Mouse (Mus musculus) E14TG2a.4 (cell line): ENCODE data around the gene Rasgrf2.
"Not testable (repeated sequence)": the region's sequence is repeated elsewhere in the genome, so short reads cannot be mapped to it uniquely, and the experiment has no call there.

Experiments used
- CTCF ChIP-seq: conservative IDR thresholded peaks from 2 replicates; pipeline ENCODE4 v1.5.1; 2014; ENCODE audit warnings: low read length
- NANOG ChIP-seq: IDR thresholded peaks from 2 replicates; pipeline ENCODE4 v1.6.1; 2014; ENCODE audit warnings: borderline replicate concordance, low read length, mixed read lengths
- POU5F1 ChIP-seq: IDR thresholded peaks from 2 replicates; pipeline ENCODE4 v1.6.1; 2014; ENCODE audit warnings: low read length, borderline replicate concordance

- not testable (repeated sequence) for TF ChIP-seq CTCF, POU5F1, NANOG
Measured at GRCm38 (mm10) chr13:92172686-92173085, 41.2 kb upstream of the Rasgrf2 start.
